Comparison of ENCODE assay signal across 36 mouse cellular contexts in genomic region chr1:78157930-78158329, GRCm38 (mm10). TPM values are rescaled to one million over a fixed set of nuclear protein-coding genes. Genes with fewer than 3 reads are reported as not detected.
DNase-seq lines count a peak whose midpoint lies in the region; ATAC-seq and TF ChIP-seq lines count a peak whose summit lies in the region.
"Had no signal": no experiment of that assay in that cellular context is flagged by ENCODE, and none has a peak within 500 bp of the region (broad histone marks: within the 10 kb centered on the region; RNA-seq: fewer than 3 reads in every experiment).

No protein-coding gene starts in this region.

- H3K9me3 ChIP-seq in hindbrain, embryonic 13.5 days: no peaks in the 10 kb centered on the region
- no peaks in the 10 kb centered on the region for H3K9me3 ChIP-seq in hindbrain, postnatal 0 days (ENCODE audit: low read length)
- H3K9me3 ChIP-seq in limb, embryonic 11.5 days (ENCODE audit: control insufficient read depth, low read length): no peaks in the 10 kb centered on the region
- H3K9me3 ChIP-seq: forebrain, embryonic 10.5 days; hindbrain, embryonic 15.5 days; kidney, embryonic 15.5 days; liver, embryonic 12.5 days; neural tube, embryonic 15.5 days had no signal

- no peaks in the 10 kb centered on the region for H3K36me3 ChIP-seq in hindbrain, embryonic 13.5 days
- no peaks in the 10 kb centered on the region for H3K36me3 ChIP-seq in hindbrain, postnatal 0 days (ENCODE audit: insufficient read depth, low read length)
- H3K36me3 ChIP-seq in limb, embryonic 11.5 days (ENCODE audit: control insufficient read depth, insufficient read depth, low read length): no peaks in the 10 kb centered on the region
- H3K36me3 ChIP-seq: forebrain, embryonic 10.5 days; hindbrain, embryonic 15.5 days; kidney, embryonic 15.5 days; liver, embryonic 12.5 days; neural tube, embryonic 15.5 days had no signal

- no peak for ATAC-seq in hindbrain, embryonic 13.5 days (ENCODE audit: low FRiP score)
- ATAC-seq in hindbrain, postnatal 0 days: no peak
- ATAC-seq in limb, embryonic 11.5 days (ENCODE audit: insufficient number of reproducible peaks, low FRiP score, low TSS enrichment, low read depth): no peak
- ATAC-seq in megakaryocyte-erythroid progenitor cell, adult 5-6 weeks (replicated peaks; ENCODE audit: low FRiP score, low TSS enrichment, poor library complexity, severe bottlenecking): no peak
- ATAC-seq: forebrain, postnatal 0 days; liver, embryonic 12.5 days; lung, postnatal 0 days; Patski had no signal

- TF ChIP-seq CTCF in hindbrain, postnatal 0 days (IDR thresholded peaks at IDR 0.05; ENCODE audit: low read depth): no peak

- peak; percentile 45 for DNase-seq in embryo, embryonic 10.5 days (ENCODE audit: low spot score)
- no peak for DNase-seq in embryo, embryonic 10 days (ENCODE audit: low spot score)
- DNase-seq in hindbrain, postnatal 0 days (ENCODE audit: low spot score): no peak
- DNase-seq in limb, embryonic 11.5 days (ENCODE audit: low spot score): no peak
- DNase-seq in layer of hippocampus, postnatal 25 days (ENCODE audit: extremely low spot score in 1 of 2, low spot score in 1 of 2): no peak
- DNase-seq: adrenal gland, postnatal 10 days; cerebellum, adult 8-10 months; cerebellum, postnatal 36 days; forebrain, postnatal 0 days; gastrocnemius, postnatal 14 days; kidney, adult 18-20 months; kidney, postnatal 25 days; lung, adult 18-20 months; lung, postnatal 4 days; midbrain, embryonic 14.5 days; retina, postnatal 1 day; right cerebral cortex, postnatal 14 days; thymus, postnatal 14 days had no signal

- H3K27me3 ChIP-seq in hindbrain, embryonic 13.5 days: peaks cover 82% of the 10 kb centered on the region
- 0 out of 2 replicates have a peak, but pooled peaks cover 6% of the 10 kb centered on the region for H3K27me3 ChIP-seq in hindbrain, postnatal 0 days (ENCODE audit: insufficient read depth, low read length)
- H3K27me3 ChIP-seq in limb, embryonic 11.5 days (ENCODE audit: control insufficient read depth, insufficient read depth, low read length): no peaks in the 10 kb centered on the region; the same call in 1 of the 2 replicates

- H3K27ac ChIP-seq in hindbrain, embryonic 13.5 days: 0 out of 2 replicates have a peak overlapping the region, but pooled peaks have one; percentile 0
- no peak overlapping the region for H3K27ac ChIP-seq in hindbrain, postnatal 0 days
- no peak overlapping the region for H3K27ac ChIP-seq in limb, embryonic 11.5 days (replicated peaks; ENCODE audit: low read depth, low read length)
- H3K27ac ChIP-seq: forebrain, embryonic 10.5 days; hindbrain, embryonic 15.5 days; kidney, embryonic 15.5 days; liver, embryonic 12.5 days; neural tube, embryonic 15.5 days had no signal

- H3K4me2 ChIP-seq in hindbrain, embryonic 13.5 days: no peak overlapping the region
- H3K4me2 ChIP-seq in hindbrain, postnatal 0 days (ENCODE audit: low read depth, low read length): no peak overlapping the region
- peak overlapping the region; percentile 10; the same call in 1 of the 2 replicates for H3K4me2 ChIP-seq in limb, embryonic 11.5 days (ENCODE audit: low read depth, severe bottlenecking)
- H3K4me2 ChIP-seq: heart, embryonic 11.5 days; hindbrain, embryonic 15.5 days; kidney, embryonic 15.5 days; liver, embryonic 12.5 days; neural tube, embryonic 15.5 days had no signal

- WGBS in hindbrain, embryonic 13.5 days: 44% methylated on average over 6 of the region's 6 CpGs
- 43% methylated on average over 6 of the region's 6 CpGs for WGBS in hindbrain, postnatal 0 days
- 16% methylated on average over 6 of the region's 6 CpGs for WGBS in limb, embryonic 11.5 days

- H3K4me3 ChIP-seq in hindbrain, embryonic 13.5 days: no peak overlapping the region
- H3K4me3 ChIP-seq in hindbrain, postnatal 0 days (ENCODE audit: low read length): no peak overlapping the region
- no peak overlapping the region for H3K4me3 ChIP-seq in limb, embryonic 11.5 days (ENCODE audit: low read depth, low read length)
- H3K4me3 ChIP-seq: forebrain, embryonic 10.5 days; hindbrain, embryonic 15.5 days; kidney, embryonic 15.5 days; liver, embryonic 12.5 days; neural tube, embryonic 15.5 days had no signal

- H3K9ac ChIP-seq in hindbrain, embryonic 13.5 days: no peak overlapping the region
- no peak overlapping the region for H3K9ac ChIP-seq in hindbrain, postnatal 0 days (replicated peaks; ENCODE audit: low read length)
- no peak overlapping the region for H3K9ac ChIP-seq in limb, embryonic 11.5 days (ENCODE audit: low read length)
- H3K9ac ChIP-seq: forebrain, postnatal 0 days; hindbrain, embryonic 15.5 days; kidney, embryonic 15.5 days; liver, embryonic 12.5 days; neural tube, embryonic 15.5 days had no signal

- peaks cover 18% of the 10 kb centered on the region; the same call in 1 of the 2 replicates for H3K4me1 ChIP-seq in hindbrain, embryonic 13.5 days (replicated peaks)
- no peaks in the 10 kb centered on the region for H3K4me1 ChIP-seq in hindbrain, postnatal 0 days (ENCODE audit: insufficient read depth, low read length)
- peaks cover 12% of the 10 kb centered on the region; the same call in 1 of the 2 replicates for H3K4me1 ChIP-seq in limb, embryonic 11.5 days (ENCODE audit: control insufficient read depth, insufficient read depth, low read length)
- H3K4me1 ChIP-seq: hindbrain, embryonic 15.5 days; kidney, embryonic 15.5 days; liver, embryonic 12.5 days had no signal

RNA-seq across cellular contexts. Expression of gene Pax3, which starts 39.0 kb away (rescaled TPM):
- polyA plus RNA-seq in hindbrain, embryonic 13.5 days (2015; fragmentation: Nextera tagmentation; extraction: Ambion mirVana): 17.6 and 24.4 TPM in 2 replicates
- total RNA-seq in hindbrain, postnatal 0 days (2014; rRNA removed): 8.0 and 11.9 TPM in 2 replicates
- 14.0 and 14.5 TPM in 2 replicates for polyA plus RNA-seq in hindbrain, postnatal 0 days (2015; fragmentation: Nextera tagmentation; extraction: Ambion mirVana)
- polyA plus RNA-seq in limb, embryonic 11.5 days (2014; fragmentation: Nextera tagmentation; extraction: Ambion mirVana): 5.0 and 5.6 TPM in 2 replicates
- not detected for total RNA-seq in layer of hippocampus, postnatal 25 days (2021)
- not detected in 2 replicates for total RNA-seq in megakaryocyte-erythroid progenitor cell, adult 5-6 weeks (2014; fragmentation: Nextera tagmentation)
- total RNA-seq in megakaryocyte-erythroid progenitor cell, adult 5-6 weeks (2017): not detected in 2 replicates
- total RNA-seq: gastrocnemius, postnatal 14 days; granulocyte monocyte progenitor cell, adult 5-6 weeks; hematopoietic stem cell, adult 5-6 weeks; layer of hippocampus, adult 18-20 months; left cerebral cortex, adult 8-10 months; left cerebral cortex, postnatal 36 days; MEL had no signal
- polyA plus RNA-seq: intestine, embryonic 14.5 days; kidney, embryonic 15.5 days; lung, postnatal 0 days; urinary bladder, adult 2 months had no signal
